Mouse (Mus musculus) midbrain, embryonic 14.5 days (tissue): ENCODE measurements at regions not wholly inside any gene's neighbourhood (a gene's known extent, or its start where the extent isn't known, plus 50 kb on each side); places are given as distances from the start of the nearest gene placed in this dataset.

Source experiments
- ATAC-seq: fragments of 200-750 bp; cut with Nextera tagmentation; 2 replicates; pipeline ENCODE4 v1.8.0; 2017; ENCODE audit warnings: moderate number of reproducible peaks, moderate library complexity; ENCODE audit not compliant: low FRiP score, low TSS enrichment
- DNase-seq: peaks from one replicate; pipeline ENCODE4 v3.0.0-alpha.2; 2015
- H3K27ac ChIP-seq: fragments of 300-500 bp; sonication (generic); replicated peaks from 2 replicates; pipeline ENCODE4 v1.5.1; 2014; ENCODE audit warnings: mild to moderate bottlenecking, low read depth, low read length, moderate library complexity
- H3K27me3 ChIP-seq: fragments of 300-500 bp; sonication (generic); 2 replicates; pipeline ENCODE4 v1.6.1; 2014; ENCODE audit warnings: low read length, control low read depth, mixed read lengths; ENCODE audit not compliant: control insufficient read depth, insufficient read depth
- H3K36me3 ChIP-seq: fragments of 300-500 bp; sonication (generic); 2 replicates; pipeline ENCODE4 v1.6.1; 2014; ENCODE audit warnings: low read length, control low read depth; ENCODE audit not compliant: control insufficient read depth, insufficient read depth
- H3K4me1 ChIP-seq: fragments of 300-500 bp; sonication (generic); 2 replicates; pipeline ENCODE4 v1.6.1; 2014; ENCODE audit warnings: mild to moderate bottlenecking, antibody characterized with exemption, low read length, control low read depth; ENCODE audit not compliant: control insufficient read depth, insufficient read depth
- H3K4me2 ChIP-seq: fragments of 300-500 bp; sonication (generic); 2 replicates; pipeline ENCODE4 v1.6.1; 2014; ENCODE audit warnings: mild to moderate bottlenecking, low read length, moderate library complexity
- H3K4me3 ChIP-seq: fragments of 300-500 bp; sonication (generic); replicated peaks from 2 replicates; pipeline ENCODE4 v1.5.1; 2014; ENCODE audit warnings: low read depth, low read length
- H3K9ac ChIP-seq: fragments of 300-500 bp; sonication (generic); replicated peaks from 2 replicates; pipeline ENCODE4 v1.6.1; 2014; ENCODE audit warnings: mild to moderate bottlenecking, low read length, moderate library complexity
- H3K9me3 ChIP-seq: fragments of 300-500 bp; sonication (generic); 2 replicates; pipeline ENCODE4 v1.6.1; 2016; ENCODE audit warnings: low read length, control low read depth, mixed read lengths; ENCODE audit not compliant: control insufficient read depth
- WGBS: fragments of 180-500 bp; shearing (Covaris S2); extraction: QIAGEN DNeasy Blood & Tissue Kit; methylation state at CpG from one replicate; pipeline ENCODE4 v1.1.7; 2014; 5-methylcytosine and 5-hydroxymethylcytosine counted together

DNA sequence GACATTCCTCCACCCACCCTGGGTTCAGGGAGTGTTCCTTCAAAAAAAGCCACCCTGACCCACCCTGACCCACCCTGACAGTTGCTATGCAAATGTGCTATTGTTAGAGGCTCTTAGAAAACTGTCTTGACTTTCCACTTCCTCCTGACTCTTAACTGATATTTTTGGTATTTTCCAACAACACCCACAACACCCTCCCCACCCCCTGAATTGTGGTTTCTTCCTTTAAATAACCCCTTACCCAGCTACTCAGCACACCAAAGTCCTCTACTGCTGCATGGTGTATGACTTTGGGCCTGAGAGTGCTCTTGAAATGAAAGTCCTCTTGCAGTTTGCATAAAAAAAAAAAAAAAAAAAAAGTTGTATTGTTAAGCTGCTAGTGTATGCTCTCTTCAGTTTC, 1144.3 kb upstream of the Slc7a12 start:
- DNase-seq (no peak), ATAC-seq (no peak)
- no peak overlapping the region for H3K9ac ChIP-seq
- H3K36me3 ChIP-seq: no peaks in the 10 kb centered on the region
- no peak overlapping the region for H3K4me3 ChIP-seq
- no peaks in the 10 kb centered on the region for H3K27me3 ChIP-seq
- no peak overlapping the region for H3K27ac ChIP-seq
- no peaks in the 10 kb centered on the region for H3K9me3 ChIP-seq
- no peak overlapping the region for H3K4me2 ChIP-seq
- H3K4me1 ChIP-seq: no peaks in the 10 kb centered on the region

DNA sequence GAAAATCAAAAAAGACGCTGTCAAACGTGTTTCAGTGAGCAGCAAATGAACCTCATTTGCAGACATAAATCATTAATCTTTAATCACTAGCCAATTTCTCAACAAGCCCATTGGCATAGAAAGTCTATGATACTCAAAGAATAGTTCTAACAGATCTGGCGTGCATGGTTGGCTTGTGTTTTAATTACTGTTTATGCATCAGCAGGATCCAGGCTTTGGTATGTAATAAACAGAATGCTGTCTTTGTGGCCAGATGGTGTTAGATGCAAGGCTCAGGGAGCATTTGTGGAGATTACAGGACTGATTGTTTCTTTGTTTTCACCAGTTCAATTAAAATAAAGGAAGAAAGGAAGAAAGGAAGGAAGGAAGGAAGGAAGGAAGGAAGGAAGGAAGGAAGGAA, 1094.3 kb upstream of the Slc7a12 start:
- no peak for ATAC-seq

More for the DNA sequence above, 1094.3 kb upstream of the Slc7a12 start:
- 81% methylated on average over 3 of the region's 3 CpGs for WGBS
- no peak overlapping the region for H3K4me2 ChIP-seq
- H3K4me1 ChIP-seq: no peaks in the 10 kb centered on the region
- DNase-seq: peak; percentile 3
- no peaks in the 10 kb centered on the region for H3K27me3 ChIP-seq
- no peaks in the 10 kb centered on the region for H3K36me3 ChIP-seq
- no peak overlapping the region for H3K9ac ChIP-seq
- no peak overlapping the region for H3K4me3 ChIP-seq
- H3K9me3 ChIP-seq: no peaks in the 10 kb centered on the region
- no peak overlapping the region for H3K27ac ChIP-seq
